Mouse (Mus musculus) brain, embryonic 18.5 days (tissue): ENCODE measurements around the gene Tesc.

ENCODE experiments used
- DNase-seq: peaks from one replicate; pipeline ENCODE4 v3.0.0-alpha.2; 2012; ENCODE audit warnings: low read depth, low spot score

Gene Tesc

DNA sequence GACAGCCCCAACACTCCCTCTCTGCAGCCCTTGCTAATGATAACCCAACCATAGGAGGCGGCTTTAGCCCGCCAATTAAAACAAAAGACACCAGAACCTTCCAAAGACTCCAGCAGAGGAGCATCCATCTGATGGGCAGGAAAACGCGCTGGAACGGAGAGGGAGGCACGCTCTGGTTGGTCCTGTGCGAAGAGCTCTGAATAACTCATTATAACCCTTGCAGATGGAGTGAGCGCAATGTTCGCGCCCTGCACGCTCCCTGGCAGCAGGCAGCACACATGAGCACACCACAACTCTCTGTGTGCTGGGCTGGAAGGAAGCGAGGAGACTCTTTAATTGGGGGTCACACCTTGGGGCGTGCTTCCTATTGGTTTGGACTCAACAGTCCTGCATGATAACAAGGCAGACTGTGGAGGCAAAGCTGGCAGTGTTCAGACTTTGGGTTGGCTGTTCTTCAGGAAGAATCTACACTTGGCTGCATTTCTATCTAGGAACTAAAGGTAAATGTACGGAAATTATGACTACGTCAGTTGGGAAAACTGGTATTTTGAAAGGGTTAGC is 45.8 kb downstream of the Tesc start:
- DNase-seq, result no peak

DNA sequence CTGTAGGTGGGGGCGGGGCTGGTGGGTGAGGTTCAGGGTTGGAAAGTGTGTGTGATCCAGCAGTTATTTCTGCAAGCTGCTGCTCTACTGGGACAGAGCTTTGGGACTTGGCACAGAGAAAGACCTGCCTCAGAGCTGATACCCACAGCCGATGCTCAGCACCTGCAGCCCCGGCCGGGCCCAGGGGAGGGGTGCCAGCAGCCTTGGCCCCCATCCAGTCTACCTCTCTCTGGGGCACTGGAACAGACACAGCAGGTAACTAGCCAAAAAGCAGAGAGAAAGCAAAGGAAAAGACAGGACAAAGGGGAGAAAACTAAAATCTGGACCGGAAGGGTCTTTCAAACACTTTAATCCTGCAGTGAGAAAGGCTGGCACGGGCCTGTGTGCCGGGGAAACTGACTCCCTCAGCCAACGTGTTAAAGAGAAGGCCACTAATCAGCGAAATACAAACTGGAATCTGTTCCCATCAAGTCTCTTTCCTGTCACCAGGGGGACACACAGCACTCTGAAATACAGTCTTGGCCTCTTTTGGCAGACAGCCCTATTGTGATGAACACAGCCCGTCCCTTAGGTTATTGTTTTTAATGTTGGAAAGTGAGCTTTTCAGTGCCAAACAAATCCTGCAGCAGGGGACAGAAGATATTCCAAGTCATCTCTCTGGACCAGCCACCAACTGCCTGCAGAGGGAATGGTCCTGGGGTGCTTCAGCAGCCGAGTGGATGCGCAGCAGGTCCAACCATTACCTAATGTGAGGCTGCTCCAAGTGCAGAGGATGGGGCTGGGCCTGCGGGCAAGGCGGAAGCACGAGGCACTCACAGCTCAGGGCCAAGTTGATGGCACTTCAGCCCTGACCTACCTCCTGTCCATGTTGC is 49.4 kb downstream of the Tesc start:
- no peak for DNase-seq

DNA sequence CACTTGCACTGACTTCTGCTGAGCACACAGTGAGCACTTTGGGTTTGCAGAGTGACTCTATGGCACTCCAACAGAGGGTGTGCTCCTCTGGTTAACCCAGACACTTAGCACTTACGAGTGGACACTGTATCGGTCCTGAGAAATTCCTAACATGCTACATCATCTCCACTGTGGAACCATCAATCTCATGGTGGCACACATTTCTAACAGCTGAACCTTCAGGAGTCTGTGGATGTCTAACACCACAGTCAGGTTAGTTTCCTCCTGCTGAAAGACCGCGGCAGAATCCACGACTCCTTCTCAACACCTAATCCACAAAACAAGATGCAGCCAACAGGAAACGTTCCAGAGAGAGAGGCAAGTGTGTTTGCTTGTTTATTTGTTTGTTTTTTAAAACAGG is 51.0 kb downstream of the Tesc start:
- no peak for DNase-seq

DNA sequence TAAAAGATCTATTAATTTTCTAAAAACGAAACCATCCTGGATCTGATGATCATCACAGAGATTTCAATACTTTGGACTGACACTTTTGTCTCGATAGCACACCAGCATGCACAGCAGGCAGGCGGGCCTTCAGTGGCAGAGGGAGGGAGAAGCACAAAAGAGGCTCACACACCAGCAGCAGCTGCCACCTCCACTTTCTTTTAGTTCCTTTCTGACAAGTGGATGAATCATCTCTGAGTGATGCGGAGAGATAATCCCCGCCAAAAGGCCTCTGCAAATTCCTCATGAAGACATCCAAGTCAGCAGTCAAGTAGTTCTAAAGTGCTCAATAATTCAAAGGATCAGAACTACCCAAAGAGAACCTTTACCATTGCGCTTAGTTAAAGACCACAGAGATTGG is 51.8 kb downstream of the Tesc start:
- no peak for DNase-seq

DNA sequence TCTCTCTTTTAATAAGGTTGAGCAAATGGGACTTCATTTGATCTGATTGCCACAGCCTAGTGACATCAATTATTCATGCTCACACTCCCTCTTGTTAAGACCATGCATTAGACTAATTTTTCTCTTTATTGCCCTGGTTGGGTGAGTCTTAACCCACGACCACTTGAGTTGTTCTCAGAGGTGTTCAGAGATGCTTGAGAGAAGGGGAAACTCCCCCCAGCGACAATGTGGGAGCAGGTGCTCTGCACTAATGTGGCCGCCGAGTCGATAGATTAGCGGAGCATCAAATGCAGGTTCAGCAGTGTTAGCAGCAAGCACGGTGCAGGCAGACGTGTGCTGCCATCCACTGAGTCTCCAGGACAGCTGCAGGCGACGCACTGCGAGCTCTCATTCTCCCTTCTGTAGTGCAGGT is 52.3 kb downstream of the Tesc start:
- DNase-seq, result no peak

DNA sequence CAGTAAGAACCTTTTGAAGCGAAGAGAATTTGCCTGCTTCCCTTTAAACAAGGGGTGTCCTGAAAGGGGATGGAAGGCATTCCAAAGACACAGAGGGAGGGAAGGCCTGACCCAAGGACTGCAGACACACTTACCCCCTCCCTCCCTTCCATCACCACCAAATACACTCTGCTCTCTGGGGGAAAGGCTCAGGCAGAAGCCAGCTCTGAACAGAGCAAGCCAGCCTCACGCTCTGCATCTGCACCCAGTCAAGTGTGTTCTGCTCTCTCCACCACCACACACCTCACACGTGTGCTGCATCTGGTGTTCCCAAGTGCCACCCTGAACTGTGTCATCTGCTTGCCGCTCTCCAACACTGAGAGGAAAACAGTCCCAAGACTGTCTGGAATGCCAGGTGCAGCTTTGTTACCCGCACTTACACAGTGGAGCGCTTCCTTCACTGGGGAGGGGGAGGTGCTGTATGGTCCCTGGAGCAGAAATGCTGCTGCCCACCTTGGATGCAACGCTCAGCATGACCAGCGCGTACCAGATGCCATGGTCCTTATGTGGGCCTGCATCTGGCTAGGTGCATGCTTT is 53.9 kb downstream of the Tesc start:
- no peak for DNase-seq

DNA sequence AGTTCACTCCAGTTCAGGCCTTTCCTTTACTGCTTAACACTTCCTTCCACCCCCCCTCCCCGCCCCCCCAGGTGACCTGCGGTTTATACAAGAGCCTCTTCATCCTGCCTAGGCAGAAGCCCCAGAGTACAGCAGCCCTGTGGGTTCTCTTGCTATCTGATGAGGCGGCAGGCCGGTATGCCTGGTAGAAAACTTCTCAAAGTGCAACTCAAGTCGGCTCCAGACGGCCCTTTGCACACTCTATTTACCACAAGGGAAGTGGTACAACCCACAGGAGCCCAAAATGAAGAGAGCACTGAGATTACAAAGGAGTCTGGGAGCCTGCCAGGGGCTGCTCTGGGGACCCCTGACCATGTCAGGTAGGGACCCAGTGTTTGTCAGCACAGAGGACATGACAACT is 54.5 kb downstream of the Tesc start:
- no peak for DNase-seq

DNA sequence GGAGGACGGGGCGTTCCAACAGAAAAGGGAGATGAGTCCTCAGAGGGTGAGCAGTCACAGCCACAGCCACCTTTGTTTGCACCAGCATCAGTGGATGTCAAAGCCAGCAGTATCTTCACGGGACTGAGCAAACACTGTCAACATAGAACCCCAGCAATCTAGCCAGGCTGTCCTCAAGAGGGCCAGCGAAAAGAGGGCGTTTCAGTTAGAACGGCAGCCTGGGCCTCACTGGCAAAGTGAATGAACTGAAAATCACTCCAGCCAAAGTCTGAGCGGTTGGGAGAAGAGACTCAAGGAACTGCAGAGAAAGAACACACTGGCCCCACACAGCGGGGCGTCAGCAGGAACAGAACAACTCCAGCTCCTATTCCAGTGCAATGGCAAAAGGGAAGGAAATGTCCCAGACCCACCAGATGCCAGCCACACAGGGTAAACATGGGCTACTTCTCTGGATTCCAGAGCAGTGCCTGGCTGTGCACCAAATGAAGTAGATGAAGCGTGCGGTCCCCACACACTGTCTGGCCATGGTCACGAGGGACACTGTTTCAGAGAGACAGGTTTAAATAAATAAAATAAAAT is 55.6 kb downstream of the Tesc start:
- no peak for DNase-seq

DNA sequence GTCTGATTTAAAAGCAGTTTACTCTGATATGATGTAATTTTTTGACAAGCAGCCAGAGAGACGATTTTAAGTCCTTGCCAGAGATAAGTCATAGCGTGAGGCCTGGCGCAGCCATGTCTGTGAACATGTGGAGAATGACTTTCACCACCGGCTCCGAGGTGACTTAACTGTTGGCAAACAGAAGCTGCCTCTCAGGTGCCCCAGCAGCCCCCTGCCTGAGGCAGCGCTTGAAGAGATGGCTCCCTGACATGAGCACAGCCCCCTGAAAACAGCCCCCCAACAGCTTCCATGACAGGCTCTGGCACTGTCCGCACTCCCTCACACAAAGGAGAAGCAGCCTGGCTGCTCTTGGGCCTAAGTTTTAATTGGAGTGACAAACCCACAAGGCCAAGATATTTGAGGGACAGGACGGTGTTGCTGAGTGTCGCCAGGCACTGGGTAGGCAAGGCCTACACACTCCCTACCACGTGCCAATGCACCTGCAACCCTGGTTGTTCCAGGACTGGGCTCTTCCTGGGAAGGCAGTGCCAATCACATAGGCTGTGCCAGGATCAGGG is 56.7 kb downstream of the Tesc start:
- no peak for DNase-seq

DNA sequence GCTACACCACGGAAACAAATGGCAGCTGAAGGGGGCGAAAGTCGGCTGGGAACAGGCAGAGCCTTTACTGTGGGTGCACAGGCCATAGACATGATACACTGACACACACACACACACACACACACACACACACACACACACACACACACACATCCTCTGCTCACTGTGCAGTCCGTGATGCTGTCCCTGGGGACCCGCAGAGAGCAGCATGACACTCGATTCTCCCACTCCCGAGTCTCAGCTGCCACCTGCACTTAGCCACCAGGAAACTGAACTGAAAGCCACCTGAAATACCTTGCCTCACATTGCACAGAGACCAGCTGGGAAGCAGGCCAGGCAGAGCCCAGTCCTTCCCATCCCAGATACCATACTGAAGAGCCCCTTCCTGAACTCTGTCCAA is 57.8 kb downstream of the Tesc start:
- DNase-seq, result no peak

DNA sequence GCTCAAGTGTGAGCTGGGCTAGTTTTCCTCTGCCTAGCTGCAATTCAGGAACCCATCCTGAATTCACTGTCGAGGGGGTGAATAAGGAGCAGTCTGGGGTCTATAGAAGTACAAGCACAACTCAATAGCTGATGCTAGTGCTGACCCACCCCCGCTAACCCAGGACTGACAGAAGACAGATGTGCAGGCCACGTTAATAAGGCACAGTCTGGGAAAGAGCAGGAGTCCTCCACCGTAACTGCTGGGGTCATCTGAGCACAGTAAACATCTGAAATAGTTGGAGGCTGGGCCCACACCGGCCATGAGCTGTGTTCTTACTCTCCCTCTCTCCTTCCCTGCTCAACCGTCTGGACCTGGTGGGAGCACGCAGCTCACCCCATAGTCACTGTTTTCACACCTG is 59.4 kb downstream of the Tesc start:
- no peak for DNase-seq

DNA sequence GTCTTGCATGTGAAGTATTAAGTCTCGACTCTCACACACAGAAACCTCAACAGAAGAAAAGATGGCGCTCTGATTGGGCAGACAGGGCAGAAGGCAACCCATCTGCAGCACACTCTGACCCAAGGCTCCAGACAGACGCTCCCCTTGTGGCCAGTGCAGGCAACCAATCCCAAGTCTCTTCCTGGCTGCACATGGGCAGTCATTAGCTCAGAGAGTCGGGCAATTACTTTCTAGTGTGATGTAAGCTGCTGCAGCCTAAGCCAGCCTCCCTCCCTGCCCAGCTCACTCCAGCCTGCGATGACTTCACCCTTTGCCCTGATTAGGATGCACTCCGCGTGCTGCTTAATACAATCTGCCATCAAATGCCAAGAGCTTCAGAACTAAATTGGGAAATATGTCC is 61.6 kb downstream of the Tesc start:
- no peak for DNase-seq

DNA sequence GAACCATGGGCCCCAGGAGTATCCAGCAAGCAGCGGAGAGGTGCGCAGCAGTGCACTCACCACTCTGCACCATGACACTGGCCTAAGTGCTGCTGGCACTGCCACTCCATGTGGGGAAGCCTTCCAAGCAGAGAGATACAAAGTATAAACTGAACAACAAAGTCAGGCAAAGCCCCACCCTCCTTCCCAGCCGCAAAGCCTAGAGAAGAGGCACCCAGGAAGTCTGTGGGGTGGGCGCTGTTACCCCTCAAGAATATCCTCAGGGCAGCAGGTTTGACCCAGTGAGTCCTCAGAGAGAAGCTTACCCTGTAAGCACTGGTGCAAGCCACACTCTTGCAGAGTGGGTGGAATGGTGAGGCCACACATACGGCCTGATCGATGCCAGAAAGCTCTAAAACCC is 62.6 kb downstream of the Tesc start:
- DNase-seq, result no peak

DNA sequence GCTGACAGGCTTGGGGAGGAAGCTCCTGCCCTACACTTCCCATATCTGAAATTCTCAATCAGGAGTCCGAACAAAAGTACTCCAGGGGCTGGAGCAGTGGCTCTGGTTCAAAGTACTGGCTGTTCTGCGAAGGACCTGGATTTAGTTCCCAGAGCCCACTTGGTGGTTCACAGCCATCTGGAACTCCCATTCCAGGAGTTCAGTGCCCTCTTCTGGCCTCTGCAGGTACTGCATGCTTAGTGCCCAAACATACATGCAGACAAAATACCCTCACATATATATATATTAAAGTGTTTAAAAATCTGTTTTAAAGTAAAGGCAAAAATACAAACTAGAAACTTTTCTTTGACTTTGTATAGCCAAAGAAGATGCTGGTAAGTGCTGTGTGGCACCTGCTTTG is 63.3 kb downstream of the Tesc start:
- no peak for DNase-seq

DNA sequence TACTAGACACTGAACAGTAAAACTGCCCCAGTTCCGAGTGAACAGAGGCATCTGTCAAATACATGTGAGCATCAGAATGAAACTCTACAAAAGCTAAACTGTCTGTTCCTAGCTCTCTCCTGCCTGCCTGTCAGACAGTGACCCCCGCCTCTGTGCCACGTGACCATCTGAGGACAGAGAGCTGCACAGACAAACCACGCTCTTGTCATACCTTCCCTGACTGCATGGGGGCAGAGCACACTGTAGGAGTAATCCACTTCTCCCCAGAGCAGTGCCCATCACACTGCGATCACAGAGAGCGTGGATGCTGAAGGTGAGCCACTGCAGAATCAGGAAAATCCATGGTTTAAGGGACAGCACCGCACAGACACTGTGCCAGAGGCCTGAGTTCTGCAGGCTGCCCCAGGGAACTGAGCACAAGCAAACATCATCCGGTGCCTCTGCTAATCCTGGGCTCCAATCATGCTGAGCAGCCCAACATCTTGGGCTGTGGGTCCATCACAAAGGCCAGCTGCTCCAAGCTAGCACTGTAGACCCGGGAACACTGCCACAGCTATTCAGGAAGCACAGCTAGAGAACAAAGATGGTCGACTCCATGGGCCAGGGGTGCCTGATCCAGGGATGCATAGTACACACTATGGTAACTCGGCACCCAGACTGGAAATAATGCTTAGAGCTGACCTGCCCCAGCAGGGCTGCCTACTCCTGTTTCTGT is 65.9 kb downstream of the Tesc start:
- DNase-seq, result no peak

DNA sequence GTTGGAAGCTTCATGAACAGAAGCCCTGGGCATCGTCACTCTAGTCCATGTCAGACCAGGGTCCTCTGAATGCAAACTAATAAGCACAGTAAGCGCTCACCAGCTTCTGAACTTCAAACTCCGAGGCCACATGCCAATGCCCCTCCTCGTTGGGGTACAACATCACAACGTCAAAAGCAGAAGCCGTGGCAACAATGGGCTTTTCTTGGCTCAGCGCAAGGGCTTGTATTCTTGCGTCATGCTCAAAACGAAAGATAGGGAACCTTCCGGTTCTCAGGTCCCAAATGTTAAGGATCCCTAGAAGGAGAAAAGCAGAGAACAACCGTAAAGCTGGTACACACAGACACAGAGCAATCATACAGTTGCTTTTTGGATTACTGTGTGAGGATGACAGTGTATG is 67.9 kb downstream of the Tesc start:
- no peak for DNase-seq

DNA sequence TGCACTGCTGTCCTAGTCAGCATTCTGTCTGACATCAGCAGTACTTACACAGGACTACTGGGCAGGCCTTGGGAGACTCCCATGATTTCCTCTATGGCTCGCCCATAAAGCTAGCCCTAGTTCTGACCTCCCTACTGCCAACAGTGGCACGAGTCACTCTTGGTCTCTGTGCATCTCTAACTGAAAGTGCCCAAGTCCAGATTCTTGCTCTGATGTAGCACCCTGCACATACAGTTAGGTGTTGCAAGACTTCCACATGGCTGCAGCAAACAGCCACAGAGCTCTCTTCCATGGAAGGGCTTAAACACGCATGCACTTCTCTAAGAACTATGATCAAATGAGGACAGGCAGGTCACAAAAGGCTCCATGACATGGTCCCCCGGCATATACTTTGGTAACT is 68.3 kb downstream of the Tesc start:
- no peak for DNase-seq

DNA sequence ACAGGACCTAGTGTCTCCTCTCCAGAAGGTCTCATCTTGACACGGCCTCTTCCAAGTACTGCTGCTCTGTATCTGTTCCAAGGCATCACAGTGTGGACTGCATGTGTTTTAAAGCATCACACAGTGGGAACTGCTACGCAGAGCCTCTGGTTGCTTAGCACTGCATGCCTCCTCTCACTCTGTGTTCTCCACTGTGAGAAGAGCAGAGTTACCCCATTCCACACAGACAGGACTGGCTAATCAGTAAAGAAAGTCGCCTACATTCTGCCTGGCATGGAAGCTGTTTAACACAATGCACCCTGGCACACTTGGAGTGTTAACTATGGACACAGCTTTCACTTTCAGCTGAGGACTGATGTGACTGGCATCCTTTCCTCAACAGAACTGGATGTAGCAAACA is 68.8 kb downstream of the Tesc start:
- no peak for DNase-seq

DNA sequence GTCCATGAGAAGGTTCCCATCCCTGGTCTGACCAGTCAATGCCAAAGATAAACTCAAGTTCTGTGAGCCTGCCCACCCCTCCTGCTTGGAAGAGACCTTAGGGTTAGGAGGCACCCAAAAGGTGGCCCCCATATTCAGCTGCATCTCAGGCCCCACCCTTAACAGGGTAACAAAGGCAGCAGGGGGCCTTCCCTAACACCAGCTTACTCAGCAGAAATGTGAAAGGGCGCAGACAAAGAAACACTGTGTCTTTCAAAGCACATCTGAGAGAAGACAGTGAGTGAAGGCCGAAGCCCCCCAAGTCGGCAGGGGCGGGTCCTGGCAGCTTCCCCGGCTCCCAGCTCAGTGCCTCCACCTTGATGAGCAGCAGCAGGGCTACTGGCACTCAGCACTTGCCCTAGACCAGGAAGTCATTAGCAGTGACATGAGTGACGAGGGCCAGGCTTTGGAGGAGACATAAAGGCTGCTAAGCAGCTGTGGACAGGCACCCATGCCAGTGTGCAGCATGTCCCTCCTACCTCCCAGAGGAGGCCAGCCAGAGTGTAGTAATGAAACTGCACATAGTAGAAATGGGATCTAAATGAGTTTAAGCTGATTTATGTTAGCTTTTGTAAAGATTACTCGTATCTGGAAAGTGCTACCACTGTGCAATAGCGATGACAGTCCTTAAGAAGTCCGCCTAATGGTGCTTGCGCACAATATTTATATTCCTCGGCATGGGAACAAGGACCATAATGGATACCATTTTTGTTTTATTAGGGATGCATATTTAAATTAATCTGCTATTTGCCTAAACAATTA is 71.7 kb downstream of the Tesc start:
- no peak for DNase-seq

DNA sequence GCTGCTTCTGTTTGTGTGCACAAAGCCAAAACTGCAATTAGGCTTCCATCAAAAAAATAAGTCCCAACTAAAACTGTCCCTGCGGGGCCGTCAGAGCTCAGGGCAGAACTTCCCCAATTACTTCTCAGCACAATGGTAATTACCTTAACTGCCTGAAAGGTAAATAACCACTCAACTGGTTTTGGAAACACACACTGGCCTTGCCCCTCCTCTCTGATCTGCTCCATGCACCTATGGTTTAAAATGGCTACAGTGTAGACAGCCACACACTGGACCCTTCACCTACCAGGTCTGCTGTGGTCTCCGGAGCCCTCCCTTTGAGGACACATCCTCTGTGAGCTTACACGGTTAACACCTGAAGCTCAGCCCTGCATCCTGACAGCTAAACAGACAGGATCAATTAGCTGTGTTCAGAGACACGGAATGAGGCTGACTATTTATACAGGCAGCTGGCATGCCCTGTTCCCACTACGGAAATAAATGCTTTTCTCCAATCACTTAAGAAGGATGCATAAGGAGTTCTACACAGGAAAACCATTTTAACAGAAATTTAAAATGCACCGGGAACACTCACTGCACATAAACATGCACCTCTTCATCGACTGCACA is 72.4 kb downstream of the Tesc start:
- no peak for DNase-seq

DNA sequence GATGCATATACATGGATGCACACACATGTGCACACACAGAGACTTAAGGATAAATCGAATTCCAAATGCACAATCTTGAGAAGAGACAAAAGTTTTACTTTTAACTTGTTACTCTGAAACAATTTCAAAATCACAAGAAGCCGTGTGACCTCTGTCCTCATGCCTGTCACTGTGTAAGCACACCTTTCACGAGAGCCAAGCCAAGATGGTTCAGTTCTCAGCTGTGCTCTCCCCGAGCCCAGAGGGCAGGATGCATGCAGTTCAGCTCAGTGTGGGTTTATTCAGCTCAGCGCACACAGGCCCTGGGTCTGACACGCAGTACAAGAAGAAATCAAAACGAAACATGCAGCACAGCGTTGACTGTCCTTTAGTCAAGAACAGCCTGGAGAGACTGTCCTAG is 78.0 kb downstream of the Tesc start:
- DNase-seq, result no peak
